Mouse (Mus musculus) G1E (cell line): ENCODE measurements around the gene Apol7a. TPM values are rescaled to one million over a fixed set of nuclear protein-coding genes. Genes with fewer than 3 reads are reported as not detected.
"Not testable (repeated sequence)": the region's sequence is repeated elsewhere in the genome, so short reads cannot be mapped to it uniquely, and the experiment has no call there.

ENCODE experiments used
- ATAC-seq: 2 replicates; pipeline ENCODE4 v1.8.0; 2016; ENCODE audit warnings: mild to moderate bottlenecking; ENCODE audit not compliant: insufficient number of reproducible peaks, poor library complexity, low FRiP score, severe bottlenecking; ENCODE audit errors: extremely low read depth
- DNase-seq: peaks from one replicate; pipeline ENCODE4 v3.0.0; 2012; ENCODE audit warnings: low spot score
- H3K27me3 ChIP-seq: 2 replicates; pipeline ENCODE4 v1.6.1; 2012; ENCODE audit warnings: mild to moderate bottlenecking, low read length, inconsistent platforms; ENCODE audit not compliant: insufficient read depth
- H3K36me3 ChIP-seq: replicated peaks from 2 replicates; pipeline ENCODE3; 2012; ENCODE audit warnings: mild to moderate bottlenecking, inconsistent platforms
- H3K4me1 ChIP-seq: 2 replicates; pipeline ENCODE4 v1.6.1; 2012; ENCODE audit warnings: low read depth, low read length, inconsistent platforms, mixed read lengths; ENCODE audit not compliant: insufficient read depth
- H3K4me3 ChIP-seq: 2 replicates; pipeline ENCODE4 v1.5.1; 2012; ENCODE audit warnings: low read depth, mild to moderate bottlenecking, inconsistent platforms, low read length, moderate library complexity, mixed read lengths
- H3K9me3 ChIP-seq: replicated peaks from 2 replicates; pipeline ENCODE4 v1.6.1; 2012; ENCODE audit warnings: inconsistent platforms
- CTCF ChIP-seq: IDR thresholded peaks from 2 replicates; pipeline ENCODE4 v1.5.1; 2012; ENCODE audit warnings: low read depth, low read length, inconsistent platforms, mixed read lengths
- GATA1 ChIP-seq: IDR thresholded peaks from 2 replicates; pipeline ENCODE4 v1.6.1; 2012; ENCODE audit warnings: borderline replicate concordance, low read length, inconsistent platforms, mixed read lengths
- GATA2 ChIP-seq: IDR thresholded peaks from 2 replicates; pipeline ENCODE4 v1.6.1; 2012; ENCODE audit warnings: low read depth, low read length, inconsistent platforms, borderline replicate concordance
- POLR2AphosphoS5 ChIP-seq: IDR thresholded peaks from 2 replicates; pipeline ENCODE4 v1.6.1; 2012; ENCODE audit warnings: low read depth, low read length, inconsistent platforms; ENCODE audit not compliant: insufficient replicate concordance
- TAL1 ChIP-seq: conservative IDR thresholded peaks from 2 replicates; pipeline ENCODE4 v1.6.1; 2012; ENCODE audit warnings: low read depth, low read length, inconsistent platforms, mixed read lengths
- polyA plus RNA-seq: library from polyadenylated mRNA; stranded (reverse); fragments of >175 nt; gene quantifications from 2 replicates; pipeline ENCODE4 v1.2.3, GENCODE M21; 2012
- total RNA-seq, 2 experiments: library from RNA; stranded (forward) in 1 of 2; stranded (reverse) in 1 of 2; fragments of 200-1000 nt in 1 of 2; fragments of >200 nt in 1 of 2; fragmentation: Nextera tagmentation in 1 of 2; gene quantifications; 2 replicates each; pipeline ENCODE4 v1.2.3; 2014 to 2017

Gene Apol7a
- total and polyA plus RNA-seq, 3 experiments = 0.11 TPM; not detected in 2

DNA sequence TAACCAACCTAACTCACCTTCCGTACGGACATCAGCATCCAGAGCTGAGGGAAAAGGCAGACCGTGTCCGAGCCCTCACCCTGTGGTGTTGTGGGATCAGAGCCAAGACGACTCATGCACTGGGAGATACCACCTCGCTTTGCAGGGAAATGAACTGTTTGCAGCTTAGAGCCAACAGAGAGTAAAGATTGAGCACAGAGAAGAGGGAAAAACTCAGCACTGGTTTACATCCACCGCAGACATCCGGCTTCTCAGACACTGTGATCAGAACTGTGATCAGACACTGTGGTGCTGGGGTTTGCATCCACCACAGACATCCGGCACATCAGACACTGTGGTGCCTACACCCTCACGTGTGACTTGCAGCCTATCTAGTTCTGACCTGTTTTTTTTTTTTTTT, 7.5 kb upstream of the Apol7a start:
- not testable (repeated sequence) for DNase-seq, H3K9me3 ChIP-seq, ATAC-seq, H3K4me3 ChIP-seq, H3K27me3 ChIP-seq, H3K36me3 ChIP-seq, H3K4me1 ChIP-seq

GRCm38 (mm10) chr15:77397450-77398132, 1.3 kb downstream of the Apol7a start:
- H3K9me3 ChIP-seq, H3K4me3 ChIP-seq, H3K27me3 ChIP-seq, H3K4me1 ChIP-seq, DNase-seq, H3K36me3 ChIP-seq, ATAC-seq: not testable (repeated sequence)

DNA sequence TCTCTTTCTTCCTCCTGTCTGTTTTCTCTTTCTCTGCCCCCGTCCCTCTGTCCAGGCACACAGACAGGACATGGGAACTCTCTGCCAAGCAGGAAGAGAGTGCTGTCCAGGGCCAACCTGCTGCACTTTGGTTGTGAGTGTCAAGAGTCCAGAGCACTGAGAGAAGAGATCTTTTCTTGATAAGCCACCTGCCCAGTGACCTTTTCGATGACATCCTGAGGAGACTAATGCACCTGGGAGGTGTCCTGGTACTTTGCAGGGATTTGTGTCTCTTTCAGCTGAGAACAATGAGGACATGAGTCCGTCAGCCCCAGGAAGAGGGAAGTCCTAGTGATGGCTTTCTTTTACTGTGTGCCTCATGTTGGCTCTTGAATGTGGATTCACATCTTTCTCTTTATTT, 5.1 kb downstream of the Apol7a start:
- not testable (repeated sequence) for ATAC-seq, DNase-seq, H3K27me3 ChIP-seq, H3K9me3 ChIP-seq, H3K36me3 ChIP-seq, H3K4me1 ChIP-seq, H3K4me3 ChIP-seq

DNA sequence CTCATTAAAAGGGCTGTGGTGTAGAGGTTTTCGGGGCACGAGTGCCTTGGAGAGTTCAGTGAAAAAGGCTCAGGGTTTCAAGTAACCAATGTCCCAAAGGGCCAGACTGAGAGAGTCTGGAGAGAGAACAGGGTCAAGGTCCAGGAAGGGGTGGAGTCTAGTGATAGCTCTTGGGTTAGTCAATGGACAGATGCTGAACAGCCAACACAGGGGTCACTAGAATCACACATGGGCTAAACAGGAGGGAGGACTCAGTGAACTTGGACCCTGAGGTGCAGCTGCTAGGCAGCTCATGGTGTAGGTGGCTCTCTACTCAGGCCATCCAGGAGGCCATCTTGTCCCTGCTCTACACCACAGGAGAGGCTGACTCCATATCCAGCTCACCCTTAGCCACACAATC, 11.4 kb downstream of the Apol7a start:
- H3K27me3 ChIP-seq = peaks cover 5% of the 10 kb centered on the region; the same call in 1 of the 2 replicates
- ATAC-seq = no peak
- DNase-seq = no peak
- no peak overlapping the region for H3K4me3 ChIP-seq
- no peaks in the 10 kb centered on the region for H3K4me1 ChIP-seq
- no peaks in the 10 kb centered on the region for H3K9me3 ChIP-seq
- TF ChIP-seq POLR2AphosphoS5 (no peak), GATA2 (no peak), CTCF (no peak), TAL1 (no peak), GATA1 (no peak)
- no peaks in the 10 kb centered on the region for H3K36me3 ChIP-seq

GRCm38 (mm10) chr15:77384340-77385030, 14.4 kb downstream of the Apol7a start:
- DNase-seq (no peak), ATAC-seq (no peak)
- Histone ChIP-seq H3K36me3 (no peaks in the 10 kb centered on the region), H3K27me3 (peaks cover 7% of the 10 kb centered on the region), H3K4me3 (no peak overlapping the region), H3K4me1 (no peaks in the 10 kb centered on the region), H3K9me3 (no peaks in the 10 kb centered on the region)
- TF ChIP-seq GATA1 (no peak), GATA2 (no peak), TAL1 (no peak), CTCF (no peak), POLR2AphosphoS5 (no peak)

- TF ChIP-seq POLR2AphosphoS5 (no peak), GATA2 (no peak), CTCF (no peak), GATA1 (no peak), TAL1 (no peak)
These were observed 16.0 kb downstream of the Apol7a start for GRCm38 (mm10) chr15:77382880-77383279.

DNA sequence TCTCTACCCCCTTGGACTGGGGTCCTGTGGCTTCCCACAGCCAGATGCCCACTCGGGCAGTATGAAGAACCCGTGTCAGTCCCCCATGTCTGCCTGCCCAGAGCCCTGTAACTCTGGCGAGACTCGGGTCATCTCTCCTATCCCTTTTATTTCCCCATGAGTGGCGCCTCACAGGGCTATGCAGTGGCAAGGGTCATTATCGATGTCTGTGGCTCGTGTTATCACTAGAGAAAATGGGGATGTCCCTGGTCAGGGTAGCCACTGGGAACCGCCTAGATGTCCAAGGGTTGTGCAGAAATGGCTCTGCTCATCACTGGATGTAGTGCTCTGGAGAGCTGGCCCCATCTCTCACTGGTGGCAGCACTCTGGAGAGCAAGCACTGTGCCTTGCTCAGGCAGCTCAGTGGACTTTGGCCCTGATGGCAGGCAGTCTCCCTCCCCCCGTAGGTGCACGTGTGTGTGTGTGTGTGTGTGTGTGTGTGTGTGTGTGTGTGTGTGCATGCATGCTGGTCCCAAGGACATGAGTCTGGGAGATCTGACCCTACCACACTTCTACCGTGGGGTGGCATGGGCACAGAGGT, 16.5 kb downstream of the Apol7a start:
- ATAC-seq = no peak
- peaks cover 4% of the 10 kb centered on the region for H3K27me3 ChIP-seq

More at GRCm38 (mm10) chr15:77382880-77383279, 16.0 kb downstream of the Apol7a start:
- Histone ChIP-seq H3K9me3 (no peaks in the 10 kb centered on the region), H3K4me1 (no peaks in the 10 kb centered on the region), H3K4me3 (no peak overlapping the region), H3K36me3 (no peaks in the 10 kb centered on the region), H3K27me3 (peaks cover 7% of the 10 kb centered on the region)
- DNase-seq (no peak), ATAC-seq (no peak)

More for the DNA sequence above, 16.5 kb downstream of the Apol7a start:
- TF ChIP-seq TAL1 (no peak), CTCF (no peak), GATA1 (no peak), GATA2 (no peak), POLR2AphosphoS5 (no peak)
- H3K4me3 ChIP-seq = no peak overlapping the region
- no peaks in the 10 kb centered on the region for H3K9me3 ChIP-seq
- no peaks in the 10 kb centered on the region for H3K4me1 ChIP-seq
- no peak for DNase-seq
- H3K36me3 ChIP-seq = no peaks in the 10 kb centered on the region
